Mouse (Mus musculus) embryonic facial prominence, embryonic 13.5 days (tissue): Measurements from ENCODE around the gene Dcun1d5. TPM values are rescaled to one million over a fixed set of nuclear protein-coding genes. Genes with fewer than 3 reads are reported as not detected.

Experiments used
- ATAC-seq: fragments of 200-750 bp; cut with Nextera tagmentation; 2 replicates; pipeline ENCODE4 v1.8.0; 2017; ENCODE audit warnings: low read depth; ENCODE audit not compliant: insufficient number of reproducible peaks, insufficient read depth, low FRiP score, low TSS enrichment
- H3K27ac ChIP-seq: fragments of 300-500 bp; sonication (generic); 2 replicates; pipeline ENCODE4 v1.5.1; 2015; ENCODE audit warnings: moderate library complexity, mild to moderate bottlenecking, inconsistent platforms
- H3K27me3 ChIP-seq: fragments of 300-500 bp; sonication (generic); 2 replicates; pipeline ENCODE4 v1.6.1; 2015; ENCODE audit warnings: mild to moderate bottlenecking, inconsistent platforms
- H3K36me3 ChIP-seq: fragments of 300-500 bp; sonication (generic); 2 replicates; pipeline ENCODE4 v1.6.1; 2015; ENCODE audit warnings: mild to moderate bottlenecking, inconsistent platforms
- H3K4me1 ChIP-seq: fragments of 300-500 bp; sonication (generic); 2 replicates; pipeline ENCODE4 v1.6.1; 2015; ENCODE audit warnings: inconsistent platforms
- H3K4me2 ChIP-seq: fragments of 300-500 bp; sonication (generic); 2 replicates; pipeline ENCODE4 v1.6.1; 2015; ENCODE audit warnings: moderate library complexity, mild to moderate bottlenecking, inconsistent platforms
- H3K4me3 ChIP-seq: fragments of 300-500 bp; sonication (generic); 2 replicates; pipeline ENCODE4 v1.5.1; 2015; ENCODE audit warnings: mild to moderate bottlenecking, inconsistent platforms
- H3K9ac ChIP-seq: fragments of 300-500 bp; sonication (generic); 2 replicates; pipeline ENCODE4 v1.6.1; 2015; ENCODE audit warnings: mild to moderate bottlenecking, inconsistent platforms
- H3K9me3 ChIP-seq: fragments of 300-500 bp; sonication (generic); 2 replicates; pipeline ENCODE4 v1.6.1; 2016; ENCODE audit warnings: inconsistent platforms
- WGBS: fragments of 180-500 bp; shearing (Covaris S2); methylation state at CpG from one replicate; pipeline ENCODE4 v1.1.7; 2015; ENCODE audit warnings: mixed read lengths; 5-methylcytosine and 5-hydroxymethylcytosine counted together
- polyA plus RNA-seq: library from polyadenylated mRNA; unstranded; fragments of >200 nt; fragmentation: Nextera tagmentation; extraction: Ambion mirVana; gene quantifications from 2 replicates; pipeline ENCODE4 v1.2.1, GENCODE M21; 2015

Dcun1d5 gene
- polyA plus RNA-seq, 1 experiment from 2014 or later: 154 TPM

GRCm38 (mm10) chr9:7221024-7221423 is 36.7 kb downstream of the Dcun1d5 start:
- ATAC-seq: no peak
- H3K27me3 ChIP-seq: no peaks in the 10 kb centered on the region
- no peak overlapping the region for H3K27ac ChIP-seq
- WGBS: 80% methylated on average over 5 of the region's 5 CpGs
- no peak overlapping the region for H3K4me3 ChIP-seq
- no peak overlapping the region for H3K9ac ChIP-seq
- peaks cover 10% of the 10 kb centered on the region; the same call in 1 of the 2 replicates for H3K36me3 ChIP-seq
- no peaks in the 10 kb centered on the region for H3K4me1 ChIP-seq
- no peaks in the 10 kb centered on the region for H3K9me3 ChIP-seq
- H3K4me2 ChIP-seq: no peak overlapping the region

GRCm38 (mm10) chr9:7221460-7221859 is 37.1 kb downstream of the Dcun1d5 start:
- no peaks in the 10 kb centered on the region for H3K27me3 ChIP-seq
- no peak overlapping the region for H3K4me2 ChIP-seq
- H3K27ac ChIP-seq: no peak overlapping the region
- no peak for ATAC-seq
- 75% methylated on average over 7 of the region's 7 CpGs for WGBS
- no peaks in the 10 kb centered on the region for H3K4me1 ChIP-seq
- H3K4me3 ChIP-seq: no peak overlapping the region
- H3K9ac ChIP-seq: no peak overlapping the region
- H3K36me3 ChIP-seq: peaks cover 10% of the 10 kb centered on the region; the same call in 1 of the 2 replicates
- no peaks in the 10 kb centered on the region for H3K9me3 ChIP-seq

- Histone ChIP-seq H3K4me1 (no peaks in the 10 kb centered on the region), H3K4me3 (no peak overlapping the region), H3K9me3 (no peaks in the 10 kb centered on the region), H3K4me2 (no peak overlapping the region), H3K27ac (no peak overlapping the region), H3K9ac (no peak overlapping the region), H3K27me3 (no peaks in the 10 kb centered on the region), H3K36me3 (no peaks in the 10 kb centered on the region)
- ATAC-seq: no peak
- 100% methylated on average over 1 of the region's 1 CpGs for WGBS
Observed at GRCm38 (mm10) chr9:7238619-7239018, 54.3 kb downstream of the Dcun1d5 start.

- Histone ChIP-seq H3K36me3 (no peaks in the 10 kb centered on the region), H3K9me3 (no peaks in the 10 kb centered on the region), H3K27ac (no peak overlapping the region), H3K27me3 (no peaks in the 10 kb centered on the region), H3K4me2 (no peak overlapping the region), H3K9ac (no peak overlapping the region), H3K4me1 (no peaks in the 10 kb centered on the region), H3K4me3 (no peak overlapping the region)
- no peak for ATAC-seq
- 62% methylated on average over 2 of the region's 2 CpGs for WGBS
Observed at GRCm38 (mm10) chr9:7239967-7240366, 55.6 kb downstream of the Dcun1d5 start.

- Histone ChIP-seq H3K4me2 (no peak overlapping the region), H3K4me1 (no peaks in the 10 kb centered on the region), H3K9me3 (no peaks in the 10 kb centered on the region), H3K27ac (no peak overlapping the region), H3K36me3 (no peaks in the 10 kb centered on the region), H3K4me3 (no peak overlapping the region), H3K9ac (no peak overlapping the region), H3K27me3 (no peaks in the 10 kb centered on the region)
- ATAC-seq: no peak
- WGBS: 86% methylated on average over 1 of the region's 1 CpGs
Observed at GRCm38 (mm10) chr9:7252797-7253654, 68.7 kb downstream of the Dcun1d5 start.

Other genes starting within 250 kb of the Dcun1d5 start
- gene Dync2h1, start 74 bp upstream of the Dcun1d5 start, polyA plus RNA-seq: 23.5 and 23.7 TPM in 2 replicates
- gene Mmp13, start 88.0 kb downstream of the Dcun1d5 start, polyA plus RNA-seq: 0.12 and 0.39 TPM in 2 replicates
- gene Mmp12, start 159.9 kb downstream of the Dcun1d5 start, polyA plus RNA-seq: not detected in 2 replicates
- gene Mmp1b, start 203.5 kb downstream of the Dcun1d5 start, polyA plus RNA-seq: not detected in 2 replicates